Mouse (Mus musculus) limb, embryonic 14.5 days (tissue): ENCODE measurements around the gene Lrmda. TPM values are rescaled to one million over a fixed set of nuclear protein-coding genes. Genes with fewer than 3 reads are reported as not detected.

Experiments
- ATAC-seq: fragments of 200-750 bp; cut with Nextera tagmentation; 2 replicates; pipeline ENCODE4 v1.8.0; 2017; ENCODE audit warnings: low read depth, moderate number of reproducible peaks, moderate TSS enrichment; ENCODE audit not compliant: low FRiP score
- DNase-seq: peaks from one replicate; pipeline ENCODE4 v3.0.0-alpha.2; 2015; ENCODE audit warnings: low spot score
- H3K27ac ChIP-seq: fragments of 300-500 bp; sonication (generic); replicated peaks from 2 replicates; pipeline ENCODE4 v1.5.1; 2014; ENCODE audit warnings: low read depth, mild to moderate bottlenecking, low read length, moderate library complexity, mixed read lengths
- H3K27me3 ChIP-seq: fragments of 300-500 bp; sonication (generic); 2 replicates; pipeline ENCODE4 v1.6.1; 2014; ENCODE audit warnings: low read length, mixed read lengths; ENCODE audit not compliant: control insufficient read depth, insufficient read depth
- H3K36me3 ChIP-seq: fragments of 300-500 bp; sonication (generic); 2 replicates; pipeline ENCODE4 v1.6.1; 2014; ENCODE audit warnings: mild to moderate bottlenecking, low read length, moderate library complexity, mixed read lengths; ENCODE audit not compliant: control insufficient read depth, insufficient read depth
- H3K4me1 ChIP-seq: fragments of 300-500 bp; sonication (generic); 2 replicates; pipeline ENCODE4 v1.6.1; 2014; ENCODE audit warnings: antibody characterized with exemption, low read length, mixed read lengths; ENCODE audit not compliant: control insufficient read depth, insufficient read depth
- H3K4me2 ChIP-seq: fragments of 300-500 bp; sonication (generic); replicated peaks from 2 replicates; pipeline ENCODE4 v1.6.1; 2014; ENCODE audit warnings: low read depth, mild to moderate bottlenecking, low read length, moderate library complexity; ENCODE audit not compliant: severe bottlenecking
- H3K4me3 ChIP-seq: fragments of 300-500 bp; sonication (generic); replicated peaks from 2 replicates; pipeline ENCODE4 v1.5.1; 2014; ENCODE audit warnings: low read length
- H3K9ac ChIP-seq: fragments of 300-500 bp; sonication (generic); 2 replicates; pipeline ENCODE4 v1.6.1; 2014; ENCODE audit warnings: mild to moderate bottlenecking, low read depth, low read length, moderate library complexity; ENCODE audit not compliant: severe bottlenecking
- H3K9me3 ChIP-seq: fragments of 300-500 bp; sonication (generic); 2 replicates; pipeline ENCODE4 v1.6.1; 2016; ENCODE audit warnings: low read length; ENCODE audit not compliant: control insufficient read depth
- POLR2A ChIP-seq: fragments of 200-500 bp; IDR thresholded peaks from 2 replicates; pipeline ENCODE4 v1.8.0; 2012; ENCODE audit warnings: inconsistent platforms, mild to moderate bottlenecking, moderate library complexity, borderline replicate concordance; ENCODE audit not compliant: insufficient read depth, insufficient read length; ENCODE audit errors: extremely low read depth
- WGBS: fragments of 180-500 bp; shearing (Covaris S2); extraction: QIAGEN DNeasy Blood & Tissue Kit; methylation state at CpG from one replicate; pipeline ENCODE4 v1.1.7; 2014; 5-methylcytosine and 5-hydroxymethylcytosine counted together
- polyA plus RNA-seq, 2 experiments: library from polyadenylated mRNA; depleted of rRNA in 1 of 2; stranded (reverse) in 1 of 2; unstranded in 1 of 2; fragments of >200 nt; fragmentation: Nextera tagmentation in 1 of 2; extraction: Ambion mirVana in 1 of 2; gene quantifications; 2 replicates each; pipeline versions ENCODE4 v1.2.1 to v1.2.3; 2012 to 2014

Gene Lrmda
- polyA plus RNA-seq, 2 experiments, result 0.08 to 0.72 TPM

GRCm38 (mm10) chr14:22043420-22043819, 23.9 kb downstream of the Lrmda start:
- Histone ChIP-seq H3K9ac (no peak overlapping the region), H3K4me3 (no peak overlapping the region), H3K27ac (no peak overlapping the region), H3K36me3 (no peaks in the 10 kb centered on the region), H3K27me3 (0 out of 2 replicates have a peak, but pooled peaks cover 4% of the 10 kb centered on the region), H3K9me3 (no peaks in the 10 kb centered on the region), H3K4me1 (peaks cover 5% of the 10 kb centered on the region; the same call in 1 of the 2 replicates), H3K4me2 (no peak overlapping the region)
- ATAC-seq (no peak), DNase-seq (peak; percentile 12)
- WGBS, result 31% methylated on average over 5 of the region's 5 CpGs
- TF ChIP-seq POLR2A, result no peak

- 80% methylated on average over 10 of the region's 10 CpGs for WGBS
- H3K27ac ChIP-seq, result no peak overlapping the region
Measured at GRCm38 (mm10) chr14:22046262-22046856, 26.8 kb downstream of the Lrmda start.

GRCm38 (mm10) chr14:22048068-22048899, 28.8 kb downstream of the Lrmda start:
- peak; percentile 10 for DNase-seq
- Histone ChIP-seq H3K27me3 (no peaks in the 10 kb centered on the region), H3K4me2 (no peak overlapping the region), H3K36me3 (no peaks in the 10 kb centered on the region), H3K9me3 (no peaks in the 10 kb centered on the region), H3K4me3 (no peak overlapping the region), H3K4me1 (peaks cover 13% of the 10 kb centered on the region), H3K9ac (no peak overlapping the region), H3K27ac (no peak overlapping the region)
- no peak for TF ChIP-seq POLR2A
- 19% methylated on average over 18 of the region's 18 CpGs for WGBS
- ATAC-seq, result no peak

More at GRCm38 (mm10) chr14:22046262-22046856, 26.8 kb downstream of the Lrmda start:
- H3K27me3 ChIP-seq, result no peaks in the 10 kb centered on the region
- TF ChIP-seq POLR2A, result no peak
- no peak overlapping the region for H3K4me2 ChIP-seq
- peaks cover 8% of the 10 kb centered on the region for H3K4me1 ChIP-seq
- DNase-seq (no peak), ATAC-seq (no peak)
- H3K36me3 ChIP-seq, result no peaks in the 10 kb centered on the region
- H3K9ac ChIP-seq, result no peak overlapping the region
- no peaks in the 10 kb centered on the region for H3K9me3 ChIP-seq
- no peak overlapping the region for H3K4me3 ChIP-seq

GRCm38 (mm10) chr14:22048900-22049199, 29.3 kb downstream of the Lrmda start:
- Histone ChIP-seq H3K27me3 (no peaks in the 10 kb centered on the region), H3K4me1 (peaks cover 13% of the 10 kb centered on the region), H3K27ac (no peak overlapping the region), H3K36me3 (no peaks in the 10 kb centered on the region), H3K4me2 (no peak overlapping the region), H3K9me3 (no peaks in the 10 kb centered on the region), H3K9ac (no peak overlapping the region), H3K4me3 (no peak overlapping the region)
- DNase-seq (no peak), ATAC-seq (no peak)
- 24% methylated on average over 6 of the region's 6 CpGs for WGBS
- no peak for TF ChIP-seq POLR2A

GRCm38 (mm10) chr14:22049282-22049681, 29.8 kb downstream of the Lrmda start:
- no peak overlapping the region for H3K4me2 ChIP-seq
- no peaks in the 10 kb centered on the region for H3K36me3 ChIP-seq
- H3K4me3 ChIP-seq, result no peak overlapping the region
- ATAC-seq (no peak), DNase-seq (no peak)
- H3K4me1 ChIP-seq, result peaks cover 13% of the 10 kb centered on the region
- H3K27me3 ChIP-seq, result no peaks in the 10 kb centered on the region
- WGBS, result 32% methylated on average over 1 of the region's 1 CpGs
- no peak for TF ChIP-seq POLR2A
- H3K9me3 ChIP-seq, result no peaks in the 10 kb centered on the region
- H3K27ac ChIP-seq, result no peak overlapping the region
- H3K9ac ChIP-seq, result no peak overlapping the region
